Mouse (Mus musculus) spleen, adult 2 months (tissue): Measurements from ENCODE around the gene Ntm.

Experiments used
- CTCF ChIP-seq: fragments of 200-500 bp; IDR thresholded peaks from 2 replicates; pipeline ENCODE4 v1.5.1; 2011; ENCODE audit warnings: mild to moderate bottlenecking, inconsistent platforms; ENCODE audit not compliant: insufficient read depth, insufficient read length, insufficient replicate concordance; ENCODE audit errors: extremely low read depth
- POLR2A ChIP-seq: fragments of 200-500 bp; IDR thresholded peaks from 2 replicates; pipeline ENCODE4 v1.6.1; 2011; ENCODE audit warnings: low read depth, low read length, inconsistent platforms

- no peak for TF ChIP-seq CTCF
- no peak for TF ChIP-seq POLR2A
Measured at GRCm38 (mm10) chr9:29961954-29962867, 730 bp downstream of the Ntm start.
